Mouse (Mus musculus) intestine, embryonic 15.5 days (tissue): ENCODE results near the gene Pstpip1. TPM values are rescaled to one million over a fixed set of nuclear protein-coding genes. Genes with fewer than 3 reads are reported as not detected.

ENCODE experiments used
- ATAC-seq: fragments of 200-750 bp; cut with Nextera tagmentation; 2 replicates; pipeline ENCODE4 v1.8.0; 2017; ENCODE audit warnings: moderate TSS enrichment, moderate library complexity
- H3K27ac ChIP-seq: fragments of 300-500 bp; sonication (generic); 2 replicates; pipeline ENCODE4 v1.5.1; 2015; ENCODE audit warnings: mild to moderate bottlenecking, inconsistent platforms
- H3K27me3 ChIP-seq: fragments of 300-500 bp; sonication (generic); replicated peaks from 2 replicates; pipeline ENCODE4 v1.6.1; 2015; ENCODE audit warnings: inconsistent platforms
- H3K36me3 ChIP-seq: fragments of 300-500 bp; sonication (generic); 2 replicates; pipeline ENCODE4 v1.6.1; 2015; ENCODE audit warnings: inconsistent platforms
- H3K4me1 ChIP-seq: fragments of 300-500 bp; sonication (generic); replicated peaks from 2 replicates; pipeline ENCODE4 v1.6.1; 2015; ENCODE audit warnings: inconsistent platforms
- H3K4me2 ChIP-seq: fragments of 300-500 bp; sonication (generic); replicated peaks from 2 replicates; pipeline ENCODE4 v1.6.1; 2015; ENCODE audit warnings: mild to moderate bottlenecking, inconsistent platforms
- H3K4me3 ChIP-seq: fragments of 300-500 bp; sonication (generic); replicated peaks from 2 replicates; pipeline ENCODE4 v1.5.1; 2015; ENCODE audit warnings: inconsistent platforms
- H3K9ac ChIP-seq: fragments of 300-500 bp; sonication (generic); 2 replicates; pipeline ENCODE4 v1.6.1; 2015; ENCODE audit warnings: inconsistent platforms
- H3K9me3 ChIP-seq: fragments of 300-500 bp; sonication (generic); 2 replicates; pipeline ENCODE4 v1.6.1; 2016; ENCODE audit warnings: inconsistent platforms
- WGBS: fragments of 180-500 bp; shearing (Covaris S2); methylation state at CpG from one replicate; pipeline ENCODE4 v1.1.7; 2015; 5-methylcytosine and 5-hydroxymethylcytosine counted together
- polyA plus RNA-seq: library from polyadenylated mRNA; unstranded; fragments of >200 nt; fragmentation: Nextera tagmentation; extraction: Ambion mirVana; gene quantifications from 2 replicates; pipeline ENCODE4 v1.2.1, GENCODE M21; 2015

Pstpip1 gene
- polyA plus RNA-seq, 1 experiment from 2014 or later: 1.6 TPM

- Histone ChIP-seq H3K27ac (no peak overlapping the region), H3K27me3 (no peaks in the 10 kb centered on the region), H3K4me2 (no peak overlapping the region), H3K36me3 (peaks cover 27% of the 10 kb centered on the region), H3K9me3 (no peaks in the 10 kb centered on the region), H3K9ac (no peak overlapping the region), H3K4me3 (no peak overlapping the region), H3K4me1 (no peaks in the 10 kb centered on the region)
- 73% methylated on average over 5 of the region's 5 CpGs for WGBS
- 0 out of 2 replicates have a peak, but pooled peaks have one; percentile 53 for ATAC-seq
Measured at GRCm38 (mm10) chr9:56133970-56134369, 44.2 kb downstream of the Pstpip1 start.

DNA sequence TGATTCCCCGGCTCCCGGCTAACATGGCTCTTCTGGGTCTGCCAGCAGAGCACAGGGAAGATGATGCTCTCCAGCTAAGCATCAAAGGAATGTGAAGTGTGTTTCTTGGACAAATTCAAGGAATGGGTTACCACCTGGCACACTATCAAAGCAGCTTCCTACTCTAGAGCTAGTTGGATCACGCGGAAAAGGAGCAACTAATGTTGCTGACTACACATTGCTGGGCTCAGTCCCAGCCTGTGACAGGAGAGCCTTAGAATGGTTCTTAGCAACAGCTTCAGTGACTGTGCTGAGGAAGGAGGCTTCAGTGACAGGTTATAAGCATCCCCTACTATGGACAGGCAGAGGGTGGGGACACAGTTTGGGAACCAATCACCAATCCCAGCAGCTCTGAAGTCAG is 44.9 kb downstream of the Pstpip1 start:
- Histone ChIP-seq H3K27ac (no peak overlapping the region), H3K4me3 (no peak overlapping the region), H3K9ac (no peak overlapping the region), H3K27me3 (no peaks in the 10 kb centered on the region), H3K36me3 (peaks cover 21% of the 10 kb centered on the region), H3K9me3 (no peaks in the 10 kb centered on the region), H3K4me2 (no peak overlapping the region), H3K4me1 (no peaks in the 10 kb centered on the region)
- ATAC-seq: no peak
- 75% methylated on average over 4 of the region's 4 CpGs for WGBS

- H3K27ac ChIP-seq: no peak overlapping the region
- H3K4me3 ChIP-seq: no peak overlapping the region
- H3K36me3 ChIP-seq: peaks cover 17% of the 10 kb centered on the region
- H3K4me2 ChIP-seq: no peak overlapping the region
- no peaks in the 10 kb centered on the region for H3K9me3 ChIP-seq
- no peak overlapping the region for H3K9ac ChIP-seq
- H3K4me1 ChIP-seq: no peaks in the 10 kb centered on the region
- 84% methylated on average over 4 of the region's 4 CpGs for WGBS
- no peak for ATAC-seq
- H3K27me3 ChIP-seq: no peaks in the 10 kb centered on the region
Measured at GRCm38 (mm10) chr9:56135590-56136197, 45.9 kb downstream of the Pstpip1 start.

- H3K9ac ChIP-seq: no peak overlapping the region
- no peak for ATAC-seq
- peaks cover 19% of the 10 kb centered on the region for H3K36me3 ChIP-seq
- no peaks in the 10 kb centered on the region for H3K27me3 ChIP-seq
- H3K4me2 ChIP-seq: no peak overlapping the region
- no peaks in the 10 kb centered on the region for H3K9me3 ChIP-seq
- no peak overlapping the region for H3K27ac ChIP-seq
- WGBS: 82% methylated on average over 9 of the region's 9 CpGs
- no peak overlapping the region for H3K4me3 ChIP-seq
- no peaks in the 10 kb centered on the region for H3K4me1 ChIP-seq
Measured at GRCm38 (mm10) chr9:56141776-56142175, 52.0 kb downstream of the Pstpip1 start.

- H3K4me3 ChIP-seq: no peak overlapping the region
- peaks cover 21% of the 10 kb centered on the region for H3K36me3 ChIP-seq
- H3K9ac ChIP-seq: no peak overlapping the region
- H3K4me2 ChIP-seq: no peak overlapping the region
- no peak for ATAC-seq
- WGBS: 89% methylated on average over 7 of the region's 7 CpGs
- no peaks in the 10 kb centered on the region for H3K9me3 ChIP-seq
- H3K4me1 ChIP-seq: no peaks in the 10 kb centered on the region
- no peaks in the 10 kb centered on the region for H3K27me3 ChIP-seq
- H3K27ac ChIP-seq: no peak overlapping the region
Measured at GRCm38 (mm10) chr9:56144366-56145003, 54.7 kb downstream of the Pstpip1 start.

DNA sequence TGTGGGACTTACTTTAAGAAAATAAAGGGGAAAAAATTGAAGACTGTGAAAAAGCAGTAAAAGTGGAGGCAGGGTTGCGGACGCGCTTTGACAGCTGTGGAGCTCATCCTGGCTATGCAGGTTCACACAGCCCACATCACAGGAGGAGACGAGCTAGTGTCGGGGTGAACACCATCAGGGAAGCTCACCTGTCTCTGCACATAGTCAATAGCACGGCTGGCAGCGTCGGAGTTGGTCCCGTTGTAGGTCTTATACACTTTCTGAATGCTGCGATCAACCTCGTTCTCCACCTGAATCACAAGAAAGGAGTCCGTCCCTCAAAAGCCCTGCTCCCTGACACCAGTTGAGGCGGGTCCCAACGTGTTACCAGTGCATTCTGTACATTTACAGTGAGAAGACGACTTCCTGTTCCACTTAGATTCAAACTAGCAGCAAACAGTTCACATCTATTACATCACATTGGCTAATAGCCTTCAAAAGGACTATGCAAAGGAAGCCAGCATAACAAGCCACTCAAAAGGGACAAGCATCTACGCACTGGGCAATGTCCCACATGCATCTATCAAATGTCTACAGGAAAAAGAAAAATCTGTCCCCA is 56.7 kb downstream of the Pstpip1 start:
- H3K36me3 ChIP-seq: 0 out of 2 replicates have a peak, but pooled peaks cover 16% of the 10 kb centered on the region
- 91% methylated on average over 16 of the region's 16 CpGs for WGBS
- no peak overlapping the region for H3K4me2 ChIP-seq
- H3K9me3 ChIP-seq: no peaks in the 10 kb centered on the region
- no peak overlapping the region for H3K9ac ChIP-seq
- no peak for ATAC-seq
- H3K27me3 ChIP-seq: no peaks in the 10 kb centered on the region
- H3K4me3 ChIP-seq: no peak overlapping the region
- no peak overlapping the region for H3K27ac ChIP-seq
- H3K4me1 ChIP-seq: no peaks in the 10 kb centered on the region

DNA sequence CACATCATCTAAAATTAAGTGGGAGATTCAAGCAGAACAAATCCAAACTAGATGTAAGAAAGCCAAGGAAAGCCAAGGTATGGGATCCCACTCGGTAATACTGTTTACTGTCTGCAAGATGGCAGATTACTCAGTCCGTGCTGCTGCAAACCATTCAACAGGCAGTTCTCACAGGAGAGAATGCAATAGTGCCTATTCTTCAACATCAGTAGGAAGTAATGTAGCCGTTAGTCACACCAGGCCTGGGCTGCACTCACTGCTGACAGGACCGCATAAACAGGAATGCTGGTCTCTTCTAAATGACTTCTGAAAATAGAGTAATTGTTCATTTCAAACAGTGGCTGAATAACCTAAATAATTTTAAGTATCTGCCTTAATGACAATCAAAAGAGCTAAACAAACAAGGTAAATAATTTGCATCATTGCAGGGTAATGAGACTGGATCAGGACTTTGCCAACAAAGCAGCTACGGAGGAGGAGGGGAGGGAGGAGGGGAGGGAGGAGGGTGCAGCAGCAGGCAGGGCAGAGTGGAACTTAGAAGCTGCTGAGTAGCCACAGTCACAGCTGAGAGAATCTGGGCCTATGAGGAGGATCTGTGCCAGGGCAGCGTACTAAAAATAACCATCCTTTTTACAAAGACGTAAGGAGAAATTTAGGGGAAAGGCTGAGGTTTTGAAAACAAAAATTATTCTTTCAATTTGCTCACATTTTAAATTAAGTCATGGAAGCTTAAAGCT is 62.2 kb downstream of the Pstpip1 start:
- H3K27me3 ChIP-seq: no peaks in the 10 kb centered on the region
- WGBS: 43% methylated on average over 7 of the region's 7 CpGs
- no peak overlapping the region for H3K4me3 ChIP-seq
- H3K9me3 ChIP-seq: no peaks in the 10 kb centered on the region
- no peak overlapping the region for H3K9ac ChIP-seq
- H3K4me1 ChIP-seq: peaks cover 7% of the 10 kb centered on the region; the same call in 1 of the 2 replicates
- H3K4me2 ChIP-seq: no peak overlapping the region
- H3K27ac ChIP-seq: peak overlapping the region; percentile 36; the same call in 1 of the 2 replicates
- ATAC-seq: peak; percentile 70
- H3K36me3 ChIP-seq: 0 out of 2 replicates have a peak, but pooled peaks cover 4% of the 10 kb centered on the region

DNA sequence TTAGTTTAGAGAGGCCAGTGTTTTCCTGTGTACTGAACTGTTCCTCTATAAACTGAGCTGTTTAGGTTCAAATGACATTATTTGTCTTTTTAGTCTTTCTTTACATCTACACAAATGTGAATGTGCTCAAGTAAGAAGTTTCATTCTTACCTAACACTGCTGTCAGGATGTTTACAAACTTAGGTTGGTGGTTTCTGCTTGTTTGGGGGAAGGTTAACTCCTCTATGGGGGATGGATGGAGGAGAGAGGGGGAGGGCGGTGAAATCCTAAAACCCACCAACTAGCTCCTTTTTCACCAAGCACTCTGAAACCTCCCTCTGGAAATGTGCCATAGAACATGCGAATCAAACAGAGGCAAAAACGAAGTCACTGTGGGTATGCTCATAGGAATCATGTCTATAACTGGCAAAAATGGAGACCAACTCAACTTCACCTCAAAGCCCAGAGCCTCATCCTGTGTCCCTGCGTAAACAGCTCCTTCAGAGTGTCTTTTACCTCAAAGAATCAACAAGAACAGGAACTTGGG is 62.8 kb downstream of the Pstpip1 start:
- Histone ChIP-seq H3K9me3 (no peaks in the 10 kb centered on the region), H3K4me1 (peaks cover 7% of the 10 kb centered on the region; the same call in 1 of the 2 replicates), H3K4me2 (no peak overlapping the region), H3K27ac (0 out of 2 replicates have a peak overlapping the region, but pooled peaks have one; percentile 15), H3K4me3 (no peak overlapping the region), H3K9ac (no peak overlapping the region), H3K27me3 (no peaks in the 10 kb centered on the region), H3K36me3 (no peaks in the 10 kb centered on the region)
- no peak for ATAC-seq
- WGBS: 52% methylated on average over 4 of the region's 4 CpGs

- Histone ChIP-seq H3K9me3 (no peaks in the 10 kb centered on the region), H3K27ac (no peak overlapping the region), H3K4me1 (peaks cover 14% of the 10 kb centered on the region), H3K4me3 (no peak overlapping the region), H3K36me3 (no peaks in the 10 kb centered on the region), H3K27me3 (no peaks in the 10 kb centered on the region), H3K4me2 (no peak overlapping the region), H3K9ac (no peak overlapping the region)
- no peak for ATAC-seq
- 89% methylated on average over 5 of the region's 5 CpGs for WGBS
Measured at GRCm38 (mm10) chr9:56154572-56154971, 64.8 kb downstream of the Pstpip1 start.

GRCm38 (mm10) chr9:56158077-56158476 is 68.3 kb downstream of the Pstpip1 start:
- H3K27ac ChIP-seq: no peak overlapping the region
- ATAC-seq: peak; percentile 6; the same call in 1 of the 2 replicates
- H3K9me3 ChIP-seq: no peaks in the 10 kb centered on the region
- H3K4me1 ChIP-seq: peaks cover 11% of the 10 kb centered on the region
- H3K36me3 ChIP-seq: no peaks in the 10 kb centered on the region
- H3K27me3 ChIP-seq: no peaks in the 10 kb centered on the region
- 33% methylated on average over 2 of the region's 2 CpGs for WGBS
- H3K9ac ChIP-seq: no peak overlapping the region
- no peak overlapping the region for H3K4me3 ChIP-seq
- H3K4me2 ChIP-seq: no peak overlapping the region

DNA sequence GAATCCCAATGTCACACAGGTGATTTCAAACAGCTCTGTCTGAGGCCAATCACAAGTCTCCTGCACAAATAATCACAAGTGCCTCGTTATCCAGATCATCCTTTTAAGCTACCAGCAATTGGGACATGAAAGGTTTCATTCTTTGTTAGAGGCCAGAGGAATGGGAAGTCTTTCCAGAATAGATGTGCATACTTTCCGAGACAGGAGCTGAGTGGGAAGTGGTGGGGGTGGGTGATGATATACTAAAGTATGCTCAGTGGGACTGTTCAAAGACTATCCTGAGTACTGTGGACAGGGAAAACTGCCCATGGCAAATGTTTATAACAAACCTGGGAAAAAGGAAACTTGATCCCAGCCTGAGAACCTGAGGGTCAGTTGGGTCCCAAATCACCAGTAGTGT is 69.7 kb downstream of the Pstpip1 start:
- no peaks in the 10 kb centered on the region for H3K9me3 ChIP-seq
- peak overlapping the region; percentile 98 for H3K4me3 ChIP-seq
- 0 out of 2 replicates have a peak overlapping the region, but pooled peaks have one; percentile 28 for H3K9ac ChIP-seq
- WGBS: 7% methylated on average over 2 of the region's 2 CpGs
- ATAC-seq: no peak
- H3K27me3 ChIP-seq: no peaks in the 10 kb centered on the region
- H3K36me3 ChIP-seq: no peaks in the 10 kb centered on the region
- H3K4me1 ChIP-seq: peaks cover 8% of the 10 kb centered on the region
- peak overlapping the region; percentile 61 for H3K4me2 ChIP-seq
- no peak overlapping the region for H3K27ac ChIP-seq
